23 mouse cellular contexts compared by ENCODE assay signal in genomic region chr16:19969506-19969905, GRCm38 (mm10). TPM values are rescaled to one million over a fixed set of nuclear protein-coding genes. Genes with fewer than 3 reads are reported as not detected.
DNase-seq lines count a peak whose midpoint lies in the region; ATAC-seq lines count a peak whose summit lies in the region.
"Had no signal": no experiment of that assay in that cellular context is flagged by ENCODE, and none has a peak within 500 bp of the region (broad histone marks: within the 10 kb centered on the region; RNA-seq: fewer than 3 reads in every experiment).

No protein-coding gene starts in this region.

- H3K9ac ChIP-seq in heart, embryonic 11.5 days (ENCODE audit: low read depth, low read length), result no peak overlapping the region
- H3K9ac ChIP-seq in forebrain, embryonic 15.5 days (replicated peaks), result no peak overlapping the region
- H3K9ac ChIP-seq: embryonic facial prominence, embryonic 15.5 days; hindbrain, embryonic 14.5 days; intestine, embryonic 15.5 days had no signal

- DNase-seq in heart, embryonic 10.5 days (ENCODE audit: low spot score), result peak; percentile 72
- DNase-seq in left cerebral cortex, postnatal 14 days (ENCODE audit: low spot score in 2 of 2), result no peak
- no peak for DNase-seq in gastrocnemius, adult 8-10 months (ENCODE audit: low spot score in 2 of 2)
- DNase-seq: adrenal gland, adult 2 months; adrenal gland, postnatal 25 days; cerebellum, adult 2 months; cerebellum, postnatal 10 days; embryo, embryonic 11 days; gastrocnemius, postnatal 25 days; heart, postnatal 10 days had no signal

- H3K36me3 ChIP-seq in heart, embryonic 10.5 days, result peaks cover 6% of the 10 kb centered on the region; the same call in 1 of the 2 replicates
- H3K36me3 ChIP-seq in heart, embryonic 11.5 days (ENCODE audit: control insufficient read depth, insufficient read depth, low read length), result no peaks in the 10 kb centered on the region
- no peaks in the 10 kb centered on the region for H3K36me3 ChIP-seq in forebrain, embryonic 15.5 days
- H3K36me3 ChIP-seq: embryonic facial prominence, embryonic 15.5 days; forebrain, embryonic 10.5 days; hindbrain, embryonic 10.5 days; intestine, embryonic 15.5 days had no signal

- ATAC-seq in heart, embryonic 11.5 days (replicated peaks; ENCODE audit: insufficient number of reproducible peaks, low FRiP score, low TSS enrichment), result no peak
- peak; percentile 50; the same call in 1 of the 2 replicates for ATAC-seq in common myeloid progenitor, adult 5-6 weeks (replicated peaks; ENCODE audit: low read depth, poor library complexity, severe bottlenecking)
- peak; percentile 55 for ATAC-seq in megakaryocyte progenitor cell, adult 5-6 weeks (replicated peaks; ENCODE audit: poor library complexity)
- ATAC-seq in forebrain, embryonic 15.5 days (replicated peaks), result no peak
- ATAC-seq: forebrain, embryonic 16.5 days; intestine, embryonic 15.5 days had no signal

- intact Hi-C loops in left cerebral cortex, postnatal 14 days (cut with DNase I), result no loop called here

- WGBS in heart, embryonic 10.5 days, result 67% methylated on average over 5 of the region's 5 CpGs
- 63% methylated on average over 5 of the region's 5 CpGs for WGBS in heart, embryonic 11.5 days (ENCODE audit: insufficient replicate concordance)
- 93% methylated on average over 5 of the region's 5 CpGs for WGBS in forebrain, embryonic 15.5 days

- no peaks in the 10 kb centered on the region for H3K4me1 ChIP-seq in heart, embryonic 10.5 days
- no peaks in the 10 kb centered on the region for H3K4me1 ChIP-seq in heart, embryonic 11.5 days (ENCODE audit: control insufficient read depth, insufficient read depth, low read length)
- H3K4me1 ChIP-seq in forebrain, embryonic 15.5 days, result no peaks in the 10 kb centered on the region
- H3K4me1 ChIP-seq: embryonic facial prominence, embryonic 15.5 days; forebrain, embryonic 10.5 days; hindbrain, embryonic 10.5 days; intestine, embryonic 15.5 days had no signal

- no peak overlapping the region for H3K27ac ChIP-seq in heart, embryonic 10.5 days
- H3K27ac ChIP-seq in heart, embryonic 11.5 days (ENCODE audit: low read depth, low read length), result no peak overlapping the region
- no peak overlapping the region for H3K27ac ChIP-seq in forebrain, embryonic 15.5 days (replicated peaks)
- H3K27ac ChIP-seq: embryonic facial prominence, embryonic 15.5 days; forebrain, embryonic 10.5 days; heart, adult 2 months; hindbrain, embryonic 10.5 days; hindbrain, embryonic 14.5 days; intestine, embryonic 15.5 days had no signal

- no peaks in the 10 kb centered on the region for H3K27me3 ChIP-seq in heart, embryonic 10.5 days (ENCODE audit: insufficient read depth, poor library complexity, severe bottlenecking)
- no peaks in the 10 kb centered on the region for H3K27me3 ChIP-seq in heart, embryonic 11.5 days (ENCODE audit: control insufficient read depth, insufficient read depth, low read length)
- no peaks in the 10 kb centered on the region for H3K27me3 ChIP-seq in forebrain, embryonic 15.5 days
- H3K27me3 ChIP-seq: CH12.LX; embryonic facial prominence, embryonic 15.5 days; intestine, embryonic 15.5 days had no signal

- no peak overlapping the region for H3K4me3 ChIP-seq in heart, embryonic 10.5 days
- H3K4me3 ChIP-seq in heart, embryonic 11.5 days (ENCODE audit: low read depth, low read length), result no peak overlapping the region
- no peak overlapping the region for H3K4me3 ChIP-seq in forebrain, embryonic 15.5 days
- H3K4me3 ChIP-seq: embryonic facial prominence, embryonic 15.5 days; erythroblast, embryonic 14.5 days; forebrain, embryonic 10.5 days; heart, adult 2 months; hindbrain, embryonic 10.5 days; intestine, embryonic 15.5 days had no signal

- H3K9me3 ChIP-seq in heart, embryonic 10.5 days, result no peaks in the 10 kb centered on the region
- H3K9me3 ChIP-seq in heart, embryonic 11.5 days (replicated peaks; ENCODE audit: control insufficient read depth, low read length), result no peaks in the 10 kb centered on the region
- H3K9me3 ChIP-seq in forebrain, embryonic 15.5 days, result no peaks in the 10 kb centered on the region
- H3K9me3 ChIP-seq: embryonic facial prominence, embryonic 15.5 days; forebrain, embryonic 10.5 days; hindbrain, embryonic 10.5 days; intestine, embryonic 15.5 days had no signal

- H3K4me2 ChIP-seq in heart, embryonic 11.5 days, result no peak overlapping the region
- H3K4me2 ChIP-seq in forebrain, embryonic 15.5 days (replicated peaks), result no peak overlapping the region
- H3K4me2 ChIP-seq: embryonic facial prominence, embryonic 15.5 days; hindbrain, embryonic 14.5 days; intestine, embryonic 15.5 days had no signal

RNA-seq across cellular contexts. Expression of gene Klhl6, which starts 13.3 kb away (rescaled TPM):
- 27.4 and 36.5 TPM in 2 replicates for polyA plus RNA-seq in heart, embryonic 10.5 days (2016; fragmentation: Nextera tagmentation; extraction: Ambion mirVana)
- 29.2 and 35.4 TPM in 2 replicates for polyA plus RNA-seq in heart, embryonic 11.5 days (2014; fragmentation: Nextera tagmentation; extraction: Ambion mirVana)
- total RNA-seq in common myeloid progenitor, adult 5-6 weeks (2017), result 115 and 129 TPM in 2 replicates
- total RNA-seq in megakaryocyte progenitor cell, adult 5-6 weeks (2015), result 50.6 and 54.0 TPM in 2 replicates
- 73.9 and 75.5 TPM in 2 replicates for total RNA-seq in megakaryocyte progenitor cell, adult 5-6 weeks (2017)
- total RNA-seq in left cerebral cortex, postnatal 14 days (2021), result 1 to 10 TPM; 1.6 to 2.3 TPM
- polyA plus RNA-seq in forebrain, embryonic 15.5 days (2015; fragmentation: Nextera tagmentation; extraction: Ambion mirVana), result 3.3 and 4.2 TPM in 2 replicates
- under 1 TPM; 0.29 to 0.59 (median 0.42) TPM for total RNA-seq in gastrocnemius, adult 8-10 months (2022)
- polyA plus RNA-seq: erythroblast, embryonic 14.5 days had no signal

Comparison
In these comparisons a context has a peak if more than half of its experiments do, and no peak if none do; other contexts are left out.
1. ATAC-seq: peak in common myeloid progenitor, adult 5-6 weeks (single experiment) and megakaryocyte progenitor cell, adult 5-6 weeks (single experiment); none in heart, embryonic 11.5 days (single experiment) and forebrain, embryonic 15.5 days (single experiment).
2. RNA of gene Klhl6, which starts 13.3 kb away (total RNA-seq): 115 to 129 TPM in common myeloid progenitor, adult 5-6 weeks and 50.6 to 75.5 TPM in megakaryocyte progenitor cell, adult 5-6 weeks; 1.6 to 2.3 TPM in left cerebral cortex, postnatal 14 days and 0.29 to 0.59 TPM in gastrocnemius, adult 8-10 months; every median in the first group is over 10 times any median in the second.